Mouse (Mus musculus) frontal cortex, adult (tissue): ENCODE measurements around the gene Nkiras2.
A peak's percentile ranks its signal among the peaks of the same experiment; 100 is the strongest.
"Not testable (repeated sequence)": the region's sequence is repeated elsewhere in the genome, so short reads cannot be mapped to it uniquely, and the experiment has no call there.

ENCODE experiments used
- ATAC-seq: cut with Nextera tagmentation; 2 replicates; pipeline ENCODE4 v1.9.2; 2017; ENCODE audit warnings: mild to moderate bottlenecking, moderate library complexity, mixed read lengths; ENCODE audit not compliant: low TSS enrichment

Gene Nkiras2

GRCm38 (mm10) chr11:100618761-100619484 is at the start of gene Nkiras2:
Gene Nkiras2 (plus strand): TSS chr11:100619244.
- 0 out of 2 replicates have a peak, but pooled peaks have one; percentile 1 for ATAC-seq

- ATAC-seq, result no peak
Observed at GRCm38 (mm10) chr11:100569789-100570188, 49.3 kb upstream of the Nkiras2 start.

GRCm38 (mm10) chr11:100570430-100571201 is 48.4 kb upstream of the Nkiras2 start:
- peak; percentile 45 for ATAC-seq

GRCm38 (mm10) chr11:100571202-100571567 is 47.9 kb upstream of the Nkiras2 start:
- peak; percentile 60 for ATAC-seq

- no peak for ATAC-seq
Observed at GRCm38 (mm10) chr11:100574188-100574587, 44.9 kb upstream of the Nkiras2 start.

GRCm38 (mm10) chr11:100574708-100575483 is 44.1 kb upstream of the Nkiras2 start, which contains the start of gene Cnp:
Gene Cnp (plus strand): TSS chr11:100574904.
- peak; percentile 38 for ATAC-seq

GRCm38 (mm10) chr11:100575484-100575855 is 43.6 kb upstream of the Nkiras2 start:
- peak; percentile 7; the same call in 1 of the 2 replicates for ATAC-seq

GRCm38 (mm10) chr11:100576256-100576655 is 42.8 kb upstream of the Nkiras2 start:
- ATAC-seq, result no peak

GRCm38 (mm10) chr11:100577852-100578599 is 41.0 kb upstream of the Nkiras2 start:
- no peak for ATAC-seq

- ATAC-seq, result no peak
Observed at GRCm38 (mm10) chr11:100579116-100579799, 39.8 kb upstream of the Nkiras2 start.

GRCm38 (mm10) chr11:100580275-100580674 is 38.8 kb upstream of the Nkiras2 start:
- no peak for ATAC-seq

GRCm38 (mm10) chr11:100581756-100582155 is 37.3 kb upstream of the Nkiras2 start:
- peak; percentile 35 for ATAC-seq

GRCm38 (mm10) chr11:100582413-100582812 is 36.6 kb upstream of the Nkiras2 start:
- ATAC-seq, result not testable (repeated sequence)

GRCm38 (mm10) chr11:100582836-100583235 is 36.2 kb upstream of the Nkiras2 start:
- no peak for ATAC-seq

- no peak for ATAC-seq
Observed at GRCm38 (mm10) chr11:100584561-100584961, 34.5 kb upstream of the Nkiras2 start.

- ATAC-seq, result no peak
Observed at GRCm38 (mm10) chr11:100585148-100585547, 33.9 kb upstream of the Nkiras2 start.

GRCm38 (mm10) chr11:100588462-100588861 is 30.6 kb upstream of the Nkiras2 start:
- no peak for ATAC-seq

GRCm38 (mm10) chr11:100592346-100593046 is 26.5 kb upstream of the Nkiras2 start:
- no peak for ATAC-seq

GRCm38 (mm10) chr11:100594608-100595007 is 24.4 kb upstream of the Nkiras2 start:
- no peak for ATAC-seq

- ATAC-seq, result no peak
Observed at GRCm38 (mm10) chr11:100595533-100595932, 23.5 kb upstream of the Nkiras2 start.
